Mouse (Mus musculus) right cerebral cortex, postnatal 14 days (tissue): ENCODE measurements around the gene Rpn2.

ENCODE experiments used
- DNase-seq: peaks from one replicate; pipeline ENCODE4 v3.0.0; 2022

Rpn2 gene

GRCm38 (mm10) chr2:157353183-157353582 is 74.4 kb downstream of the Rpn2 start:
- no peak for DNase-seq

GRCm38 (mm10) chr2:157354106-157354505 is 75.3 kb downstream of the Rpn2 start:
- no peak for DNase-seq

- no peak for DNase-seq
Observed at GRCm38 (mm10) chr2:157360028-157360427, 81.2 kb downstream of the Rpn2 start.

GRCm38 (mm10) chr2:157363031-157363430 is 84.2 kb downstream of the Rpn2 start:
- no peak for DNase-seq

GRCm38 (mm10) chr2:157366762-157367161 is 87.9 kb downstream of the Rpn2 start:
- no peak for DNase-seq

GRCm38 (mm10) chr2:157367184-157367893 is 88.5 kb downstream of the Rpn2 start, which contains the start of gene Manbal:
TSS of gene Manbal (plus strand) at chr2:157367594.
- peak; percentile 97 for DNase-seq

- DNase-seq: no peak
Observed at GRCm38 (mm10) chr2:157367991-157368390, 89.2 kb downstream of the Rpn2 start.

- no peak for DNase-seq
Observed at GRCm38 (mm10) chr2:157371696-157372095, 92.9 kb downstream of the Rpn2 start.

- no peak for DNase-seq
Observed at GRCm38 (mm10) chr2:157373681-157374080, 94.9 kb downstream of the Rpn2 start.

- no peak for DNase-seq
Observed at GRCm38 (mm10) chr2:157375051-157375450, 96.2 kb downstream of the Rpn2 start.
